Mouse (Mus musculus): Measurements from ENCODE around the gene Nup93. TPM values are rescaled to one million over a fixed set of nuclear protein-coding genes. Genes with fewer than 3 reads are reported as not detected.

The Nup93 gene
- polyA plus RNA-seq, 1 experiment = 24.3 TPM

DNA sequence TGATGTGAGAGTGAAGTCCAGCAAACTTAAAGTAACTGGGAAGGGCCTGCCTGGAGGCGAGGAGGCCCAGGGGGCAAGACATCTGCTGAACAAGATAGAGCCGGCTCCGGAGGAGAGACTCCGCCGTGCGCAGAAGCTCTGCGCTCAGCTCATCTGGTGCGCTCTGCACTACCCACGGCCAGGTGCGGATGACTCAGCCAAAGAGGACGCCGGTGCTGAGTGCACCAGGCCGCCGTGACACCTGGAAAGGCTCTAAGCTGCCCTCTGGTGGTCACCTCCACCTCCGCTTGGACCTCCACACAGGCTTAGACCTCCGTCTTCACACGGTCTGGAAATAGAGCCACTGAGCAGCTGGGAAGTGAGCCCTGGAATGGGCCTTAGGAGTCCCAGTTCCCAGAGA lies 27.8 kb upstream of the Nup93 start:
- no peak for DNase-seq (ENCODE audit: low read depth)

DNA sequence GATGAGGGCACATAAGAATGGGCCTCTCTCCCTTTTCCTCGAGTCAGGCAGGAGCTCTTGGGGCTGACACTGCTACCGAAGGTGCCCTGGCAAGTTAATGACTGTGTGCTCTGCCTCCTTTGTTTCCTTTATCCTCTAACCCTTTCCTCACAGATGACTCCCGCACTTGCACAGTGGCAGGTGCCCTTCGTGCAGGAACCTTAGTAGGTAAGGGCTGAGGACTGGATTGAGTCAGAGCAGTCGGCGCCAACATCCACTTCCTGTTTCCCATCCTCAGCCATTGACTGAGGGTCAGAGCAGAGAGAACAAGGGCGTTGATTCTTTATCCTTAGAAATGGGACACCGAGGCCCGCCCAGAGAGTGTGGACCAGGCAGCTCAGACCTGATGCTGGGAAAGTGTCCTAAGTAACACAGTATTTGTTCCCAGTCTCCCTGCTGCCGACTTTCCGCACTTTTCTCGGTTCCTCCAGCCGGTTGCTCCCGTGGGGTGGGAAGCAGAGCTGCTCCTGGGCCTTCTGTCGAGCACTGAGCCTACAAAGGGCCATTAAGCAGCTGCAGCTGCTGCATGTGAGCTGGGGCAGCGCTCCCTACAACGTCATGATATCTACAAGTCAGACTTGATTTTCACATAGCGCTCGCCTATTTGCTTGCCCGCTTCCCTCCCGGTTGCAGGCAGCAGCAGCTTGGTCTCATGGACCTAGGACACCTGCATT lies 26.9 kb upstream of the Nup93 start:
- no peak for DNase-seq (ENCODE audit: low read depth)

GRCm38 (mm10) chr8:94189275-94190031 lies 24.9 kb upstream of the Nup93 start:
- no peak for DNase-seq (ENCODE audit: low read depth)

DNA sequence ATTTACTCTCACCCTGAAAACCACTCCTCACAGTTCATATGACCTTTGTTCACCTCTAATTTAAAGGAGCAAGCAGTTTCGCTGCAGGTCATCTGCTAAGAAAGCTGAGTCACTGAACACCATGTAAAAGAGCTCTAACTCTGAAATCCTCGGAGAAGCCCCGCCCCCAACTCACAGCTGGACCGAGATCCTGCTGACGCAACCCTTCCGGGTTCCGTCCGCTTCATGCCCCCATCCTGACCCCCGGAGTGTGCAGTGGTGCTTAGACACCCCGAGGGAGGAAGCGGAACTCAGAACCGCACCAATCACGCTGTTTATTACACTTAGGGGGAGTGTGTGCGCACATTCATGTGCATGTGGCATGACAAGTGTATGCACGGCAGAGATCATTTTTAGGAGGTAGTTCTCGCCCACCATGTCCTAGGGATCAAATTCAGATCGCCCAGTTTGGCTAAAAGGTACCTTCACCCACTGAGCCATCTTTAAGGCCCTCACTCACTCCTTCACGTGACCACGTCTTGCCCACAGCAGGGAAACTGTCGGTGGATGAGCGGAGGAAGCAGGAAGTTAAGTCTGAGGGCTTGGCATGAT lies 23.2 kb upstream of the Nup93 start:
- DNase-seq (ENCODE audit: low read depth) = no peak

- no peak for DNase-seq (ENCODE audit: low read depth)
Measured at GRCm38 (mm10) chr8:94192926-94193325, 21.4 kb upstream of the Nup93 start.

GRCm38 (mm10) chr8:94194591-94195223 lies 19.7 kb upstream of the Nup93 start:
- DNase-seq (ENCODE audit: low read depth) = peak; percentile 81

DNA sequence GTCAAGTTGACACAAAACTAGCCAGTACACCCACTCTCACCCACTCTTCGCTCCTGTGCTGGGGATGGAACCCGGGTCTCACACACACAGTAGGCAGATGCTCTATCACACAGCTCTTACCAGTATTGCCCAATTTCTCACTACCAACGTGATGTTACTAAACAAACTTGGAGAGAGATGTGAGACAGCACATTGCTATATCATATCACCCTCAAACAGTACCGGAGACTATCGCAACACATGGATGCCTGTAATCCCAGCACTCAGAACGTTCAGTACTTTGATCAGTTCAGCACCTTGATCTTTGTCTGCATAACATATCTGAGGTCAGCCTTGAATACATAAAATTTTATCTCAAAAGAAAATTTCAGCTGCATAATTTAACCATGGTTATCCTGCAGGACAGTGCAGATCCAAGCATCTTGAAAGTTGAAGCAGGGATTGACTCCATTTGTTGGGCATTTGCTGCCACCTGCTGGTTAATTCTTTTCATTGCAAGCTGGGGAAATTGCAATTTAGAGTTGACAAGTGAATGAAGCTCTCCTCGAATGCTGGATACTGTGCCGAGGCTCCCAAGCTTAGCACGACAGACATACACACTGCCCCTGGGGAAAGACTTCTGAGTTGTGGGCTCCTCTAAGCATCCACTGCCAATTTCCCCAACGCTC lies 15.0 kb upstream of the Nup93 start:
- DNase-seq (ENCODE audit: low read depth) = no peak

DNA sequence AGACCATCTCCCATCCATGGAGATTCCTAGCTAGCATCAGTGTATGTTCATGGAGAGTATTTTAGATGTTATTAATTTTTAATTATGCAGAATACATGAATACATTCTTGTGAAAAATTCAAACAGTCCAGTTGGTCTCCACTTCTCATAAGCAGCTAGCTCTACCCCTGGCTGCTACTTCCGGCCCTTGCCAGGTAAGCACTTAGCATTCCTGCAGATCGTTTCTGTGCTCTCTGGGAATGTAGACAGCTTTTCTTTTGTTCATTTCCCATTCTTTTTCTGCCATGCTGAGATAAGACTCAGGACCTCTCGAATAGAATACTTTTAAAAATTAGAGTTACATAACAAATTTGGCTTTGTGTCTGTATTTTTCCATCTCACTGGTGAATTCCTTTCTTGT lies 10.3 kb upstream of the Nup93 start:
- DNase-seq (ENCODE audit: low read depth) = no peak

- DNase-seq (ENCODE audit: low read depth) = no peak
Measured at GRCm38 (mm10) chr8:94205736-94206135, 8.6 kb upstream of the Nup93 start.

GRCm38 (mm10) chr8:94206256-94206655 lies 8.1 kb upstream of the Nup93 start:
- no peak for DNase-seq (ENCODE audit: low read depth)

- DNase-seq (ENCODE audit: low read depth) = no peak
Measured at GRCm38 (mm10) chr8:94207491-94207890, 6.9 kb upstream of the Nup93 start.

- DNase-seq (ENCODE audit: low read depth) = no peak
Measured at GRCm38 (mm10) chr8:94209639-94210038, 4.7 kb upstream of the Nup93 start.

GRCm38 (mm10) chr8:94210225-94210624 lies 4.1 kb upstream of the Nup93 start:
- DNase-seq (ENCODE audit: low read depth) = no peak

DNA sequence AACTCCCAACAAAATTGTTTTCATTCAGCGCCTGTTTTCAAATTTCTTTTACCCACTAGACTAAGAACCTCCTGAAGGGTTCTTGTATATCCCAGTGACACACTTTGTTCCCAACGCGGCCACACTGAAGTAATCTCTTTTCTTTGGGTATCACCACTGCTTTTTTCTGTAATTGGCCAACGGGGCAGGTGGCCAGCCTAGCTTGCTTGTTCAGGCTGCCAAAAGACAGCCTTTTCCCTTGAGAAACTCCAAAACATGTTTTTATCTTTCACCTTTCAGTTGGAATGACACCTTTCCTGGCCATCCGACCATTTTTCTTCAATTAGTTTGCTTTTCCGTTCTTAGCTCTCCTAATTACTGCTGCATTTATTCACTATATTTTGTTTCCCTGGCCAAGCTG lies 545 bp upstream of the Nup93 start:
- DNase-seq (ENCODE audit: low read depth) = no peak

DNA sequence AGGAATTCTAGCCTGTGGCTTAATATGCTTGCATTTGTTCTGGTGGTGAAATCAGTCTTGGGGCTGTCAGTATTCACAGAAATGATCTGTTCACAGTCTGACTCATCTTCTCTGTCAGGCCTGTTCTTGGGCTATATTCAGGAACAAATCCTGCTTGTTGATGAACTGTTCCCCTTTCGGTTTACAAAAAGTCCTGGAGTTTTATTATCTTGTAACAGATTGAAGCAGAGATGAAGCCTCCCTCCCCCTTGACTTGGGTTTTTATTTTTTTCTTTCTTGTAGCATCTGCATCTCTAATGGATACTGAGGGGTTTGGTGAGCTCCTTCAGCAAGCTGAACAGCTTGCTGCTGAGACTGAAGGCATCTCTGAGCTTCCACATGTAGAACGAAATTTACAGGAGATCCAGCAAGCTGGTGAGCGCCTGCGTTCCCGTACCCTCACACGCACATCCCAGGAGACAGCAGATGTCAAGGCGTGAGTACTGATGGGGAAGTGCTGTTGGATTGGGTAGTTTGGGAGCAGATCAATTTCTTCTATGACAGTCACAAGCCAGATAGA lies 13.1 kb downstream of the Nup93 start:
- no peak for DNase-seq (ENCODE audit: low read depth)

- no peak for DNase-seq (ENCODE audit: low read depth)
Measured at GRCm38 (mm10) chr8:94240240-94240751, 25.9 kb downstream of the Nup93 start.

GRCm38 (mm10) chr8:94249836-94250435 lies 35.6 kb downstream of the Nup93 start:
- no peak for DNase-seq (ENCODE audit: low read depth)

- DNase-seq (ENCODE audit: low read depth) = no peak
Measured at GRCm38 (mm10) chr8:94258881-94259280, 44.5 kb downstream of the Nup93 start.

DNA sequence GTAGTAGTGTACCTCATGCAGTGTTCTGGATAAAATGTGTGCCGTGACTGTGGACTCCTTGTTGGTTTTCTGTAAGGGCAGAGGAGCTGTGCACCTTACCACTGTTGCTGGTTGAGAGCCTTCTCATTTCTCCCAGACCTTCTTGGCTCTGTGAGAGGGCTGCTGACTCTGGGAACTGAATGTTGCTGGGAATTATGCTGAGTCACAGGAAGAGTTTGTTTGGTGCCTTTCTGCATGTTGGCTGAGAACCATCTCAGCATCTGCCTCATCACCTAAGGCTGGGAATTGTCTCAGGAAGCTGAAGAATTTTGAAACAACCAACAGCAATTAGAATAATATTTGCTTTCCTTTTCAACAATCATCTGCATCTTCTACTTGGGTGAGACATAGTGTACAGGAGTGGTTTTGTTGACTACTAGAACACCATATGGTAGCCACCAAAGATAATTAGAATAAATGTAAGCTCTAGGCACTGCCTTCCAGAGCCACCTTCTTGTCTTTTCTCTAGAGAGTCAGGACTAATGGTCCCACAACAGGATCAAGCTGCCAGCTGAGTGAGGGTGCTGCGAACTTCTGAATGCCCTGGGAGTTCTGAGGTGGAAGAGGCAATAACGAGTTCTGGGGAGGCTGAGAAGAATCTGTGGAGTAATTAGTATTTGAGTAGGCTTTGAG lies 48.4 kb downstream of the Nup93 start:
- DNase-seq (ENCODE audit: low read depth) = no peak

All from gonadal fat pad, adult 2 months (tissue).